Mouse (Mus musculus) megakaryocyte, embryonic 14.5 days (primary cell): ENCODE measurements around the gene Prf1.

Experiments
- FLI1 ChIP-seq: IDR thresholded peaks from 2 replicates; pipeline ENCODE4 v1.6.1; 2012; ENCODE audit warnings: low read length, inconsistent platforms, mixed read lengths
- GATA1 ChIP-seq: IDR thresholded peaks from 3 replicates; pipeline ENCODE4 v1.6.1; 2012; ENCODE audit warnings: mixed read lengths, low read length, inconsistent platforms, borderline replicate concordance

GRCm38 (mm10) chr10:61315324-61315880 is 17.8 kb downstream of the Prf1 start:
- TF ChIP-seq GATA1 (no peak), FLI1 (no peak)
